Mouse (Mus musculus) hindbrain, embryonic 12.5 days (tissue): Measurements from ENCODE around the gene Brd3os. TPM values are rescaled to one million over a fixed set of nuclear protein-coding genes. Genes with fewer than 3 reads are reported as not detected.

ENCODE experiments used
- ATAC-seq: fragments of 200-750 bp; cut with Nextera tagmentation; 2 replicates; pipeline ENCODE4 v1.8.0; 2017; ENCODE audit warnings: moderate TSS enrichment; ENCODE audit not compliant: low FRiP score
- H3K27ac ChIP-seq: fragments of 300-500 bp; sonication (generic); 2 replicates; pipeline ENCODE4 v1.5.1; 2016; ENCODE audit warnings: mild to moderate bottlenecking
- H3K27me3 ChIP-seq: fragments of 300-500 bp; sonication (generic); 2 replicates; pipeline ENCODE4 v1.6.1; 2016; ENCODE audit warnings: mild to moderate bottlenecking
- H3K36me3 ChIP-seq: fragments of 300-500 bp; sonication (generic); 2 replicates; pipeline ENCODE4 v1.6.1; 2016; ENCODE audit warnings: mild to moderate bottlenecking
- H3K4me1 ChIP-seq: fragments of 300-500 bp; sonication (generic); 2 replicates; pipeline ENCODE4 v1.6.1; 2016
- H3K4me2 ChIP-seq: fragments of 300-500 bp; sonication (generic); replicated peaks from 2 replicates; pipeline ENCODE4 v1.6.1; 2016; ENCODE audit warnings: mild to moderate bottlenecking
- H3K4me3 ChIP-seq: fragments of 300-500 bp; sonication (generic); 2 replicates; pipeline ENCODE4 v1.5.1; 2016; ENCODE audit warnings: mild to moderate bottlenecking
- H3K9ac ChIP-seq: fragments of 300-500 bp; sonication (generic); 2 replicates; pipeline ENCODE4 v1.6.1; 2016; ENCODE audit warnings: mild to moderate bottlenecking, moderate library complexity
- H3K9me3 ChIP-seq: fragments of 300-500 bp; sonication (generic); replicated peaks from 2 replicates; pipeline ENCODE4 v1.6.1; 2016; ENCODE audit warnings: mild to moderate bottlenecking
- WGBS: fragments of 180-500 bp; shearing (Covaris S2); methylation state at CpG from one replicate; pipeline ENCODE4 v1.1.7; 2016; 5-methylcytosine and 5-hydroxymethylcytosine counted together
- polyA plus RNA-seq: library from polyadenylated mRNA; unstranded; fragments of >200 nt; fragmentation: Nextera tagmentation; extraction: Ambion mirVana; gene quantifications from 2 replicates; pipeline ENCODE4 v1.2.1, GENCODE M21; 2016

The Brd3os gene
- 18.9 and 19.3 TPM in 2 replicates for polyA plus RNA-seq

DNA sequence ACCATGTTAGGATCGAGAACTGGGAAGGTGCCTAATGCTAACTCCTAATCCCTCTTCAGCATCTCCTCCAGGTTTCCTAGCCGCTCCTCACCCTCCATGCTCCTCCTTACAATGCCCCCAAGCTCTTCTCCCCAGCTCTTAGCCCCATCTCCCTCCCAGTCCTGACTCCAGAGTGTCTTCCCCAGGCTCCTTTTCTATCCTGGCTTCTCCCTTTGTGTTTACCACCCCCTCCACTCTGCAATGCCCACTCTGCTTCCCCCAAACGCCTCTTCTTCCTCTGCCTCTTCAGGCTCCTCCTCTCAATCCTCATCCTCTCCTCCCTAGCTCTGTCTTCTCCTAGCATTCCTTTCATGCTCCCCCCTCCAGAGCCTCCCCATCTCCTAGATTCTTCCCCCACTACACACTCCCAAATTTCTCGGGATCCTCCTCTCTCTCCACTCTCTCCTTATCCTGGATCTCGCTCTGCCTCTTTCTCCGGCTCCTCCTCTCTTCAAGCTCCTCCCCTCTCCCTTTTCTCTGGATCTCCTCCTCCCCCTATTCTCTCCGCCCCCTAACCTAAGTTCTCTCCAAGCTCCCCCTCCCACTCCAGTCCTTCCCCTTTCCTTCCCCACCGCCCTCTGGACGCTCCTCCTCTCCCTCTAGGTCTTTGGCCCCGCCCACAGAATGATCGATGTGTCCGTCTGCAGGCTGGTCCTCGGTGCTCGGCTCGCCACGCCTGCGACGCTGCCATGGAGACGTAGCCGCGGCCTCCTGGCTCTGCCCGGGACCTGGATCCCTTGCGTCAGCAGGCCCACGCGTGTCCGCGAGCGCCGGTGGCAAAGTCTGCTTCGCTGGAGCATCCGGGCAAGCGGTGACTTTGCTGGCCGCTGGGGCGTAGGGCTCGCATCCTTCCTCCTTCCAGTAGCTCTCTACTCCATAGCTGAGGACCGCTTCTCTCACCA is at the start of gene Brd3os:
Gene Brd3os (plus strand): TSS at position 558 of the 941 bp plus-strand sequence.
- Histone ChIP-seq H3K4me3 (peak within 1 kb of the TSS; percentile 67), H3K9me3 (no peaks in the 10 kb centered on the region), H3K4me1 (peaks cover 15% of the 10 kb centered on the region), H3K4me2 (peak within 1 kb of the TSS; percentile 78), H3K27me3 (no peaks in the 10 kb centered on the region), H3K9ac (peak within 1 kb of the TSS; percentile 76), H3K27ac (peak within 1 kb of the TSS; percentile 78), H3K36me3 (peaks cover 21% of the 10 kb centered on the region)
- WGBS = under 1% methylated on average over 36 of the region's 36 CpGs
- peak; percentile 91 for ATAC-seq

GRCm38 (mm10) chr2:27394158-27394832 is 47.8 kb upstream of the Brd3os start:
- no peak overlapping the region for H3K27ac ChIP-seq
- 60% methylated on average over 10 of the region's 10 CpGs for WGBS
- peaks cover 81% of the 10 kb centered on the region for H3K4me1 ChIP-seq
- no peaks in the 10 kb centered on the region for H3K27me3 ChIP-seq
- H3K9ac ChIP-seq = no peak overlapping the region
- ATAC-seq = no peak
- H3K9me3 ChIP-seq = no peaks in the 10 kb centered on the region
- no peak overlapping the region for H3K4me3 ChIP-seq
- no peak overlapping the region for H3K4me2 ChIP-seq
- H3K36me3 ChIP-seq = 0 out of 2 replicates have a peak, but pooled peaks cover 3% of the 10 kb centered on the region

GRCm38 (mm10) chr2:27396656-27397440 is 45.3 kb upstream of the Brd3os start:
- Histone ChIP-seq H3K27ac (peak overlapping the region; percentile 52; the same call in 1 of the 2 replicates), H3K4me3 (no peak overlapping the region), H3K36me3 (0 out of 2 replicates have a peak, but pooled peaks cover 6% of the 10 kb centered on the region), H3K9me3 (no peaks in the 10 kb centered on the region), H3K4me2 (no peak overlapping the region), H3K9ac (no peak overlapping the region; the same call in 1 of the 2 replicates), H3K4me1 (peaks cover 56% of the 10 kb centered on the region), H3K27me3 (no peaks in the 10 kb centered on the region)
- no peak for ATAC-seq
- WGBS = 66% methylated on average over 17 of the region's 17 CpGs

GRCm38 (mm10) chr2:27400083-27400482 is 42.0 kb upstream of the Brd3os start:
- 93% methylated on average over 2 of the region's 2 CpGs for WGBS
- H3K27ac ChIP-seq = no peak overlapping the region
- no peak overlapping the region for H3K4me2 ChIP-seq
- no peaks in the 10 kb centered on the region for H3K9me3 ChIP-seq
- H3K4me1 ChIP-seq = peaks cover 43% of the 10 kb centered on the region
- ATAC-seq = no peak
- no peak overlapping the region for H3K4me3 ChIP-seq
- 0 out of 2 replicates have a peak, but pooled peaks cover 6% of the 10 kb centered on the region for H3K36me3 ChIP-seq
- H3K27me3 ChIP-seq = no peaks in the 10 kb centered on the region
- H3K9ac ChIP-seq = no peak overlapping the region

GRCm38 (mm10) chr2:27401544-27401943 is 40.6 kb upstream of the Brd3os start:
- H3K27ac ChIP-seq = no peak overlapping the region
- peaks cover 42% of the 10 kb centered on the region for H3K4me1 ChIP-seq
- no peak for ATAC-seq
- whole genome bisulfite sequencing = 85% methylated on average over 2 of the region's 2 CpGs
- no peak overlapping the region for H3K4me3 ChIP-seq
- no peaks in the 10 kb centered on the region for H3K27me3 ChIP-seq
- H3K9me3 ChIP-seq = no peaks in the 10 kb centered on the region
- 0 out of 2 replicates have a peak, but pooled peaks cover 6% of the 10 kb centered on the region for H3K36me3 ChIP-seq
- no peak overlapping the region for H3K9ac ChIP-seq
- no peak overlapping the region for H3K4me2 ChIP-seq

DNA sequence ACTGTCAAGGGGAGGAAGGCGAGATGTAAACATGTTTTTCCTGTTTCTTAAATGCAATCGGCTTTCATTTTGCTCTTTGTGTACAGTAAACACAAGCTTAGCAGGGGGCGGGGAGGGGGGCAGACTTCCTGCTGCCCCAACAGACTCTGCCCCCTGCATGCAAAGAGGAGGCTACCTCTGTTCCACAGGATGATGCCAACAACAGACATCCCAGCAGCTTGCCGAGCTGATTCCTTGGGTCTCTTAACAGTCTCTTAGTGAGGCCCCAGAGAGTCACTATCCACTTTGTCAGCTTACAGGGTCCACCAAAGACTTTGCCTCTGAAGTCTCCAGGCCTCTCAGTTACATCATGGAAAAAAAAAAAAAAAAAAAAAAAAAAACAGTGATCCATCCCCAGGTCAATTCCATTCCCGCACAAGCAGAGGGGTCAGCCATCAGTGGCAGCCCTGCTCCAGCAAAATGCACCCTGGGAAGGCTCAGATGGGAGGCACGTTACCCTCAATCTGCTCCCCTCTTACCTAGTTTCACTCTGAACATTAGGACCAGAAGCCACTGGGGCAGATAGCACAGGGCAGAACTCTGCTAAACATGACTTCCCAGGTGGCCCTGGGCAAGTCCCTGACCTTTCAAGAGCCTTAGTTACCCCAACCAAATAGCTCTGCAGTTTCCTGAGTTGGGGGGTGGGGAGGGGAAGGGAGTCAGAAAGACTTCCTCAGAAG is 37.6 kb upstream of the Brd3os start:
- H3K27ac ChIP-seq = no peak overlapping the region
- H3K27me3 ChIP-seq = no peaks in the 10 kb centered on the region
- 0 out of 2 replicates have a peak, but pooled peaks cover under 1% of the 10 kb centered on the region for H3K36me3 ChIP-seq
- no peak overlapping the region for H3K9ac ChIP-seq
- no peaks in the 10 kb centered on the region for H3K9me3 ChIP-seq
- peaks cover 55% of the 10 kb centered on the region for H3K4me1 ChIP-seq
- no peak overlapping the region for H3K4me2 ChIP-seq
- WGBS = 48% methylated on average over 6 of the region's 6 CpGs
- no peak overlapping the region for H3K4me3 ChIP-seq
- ATAC-seq = no peak

DNA sequence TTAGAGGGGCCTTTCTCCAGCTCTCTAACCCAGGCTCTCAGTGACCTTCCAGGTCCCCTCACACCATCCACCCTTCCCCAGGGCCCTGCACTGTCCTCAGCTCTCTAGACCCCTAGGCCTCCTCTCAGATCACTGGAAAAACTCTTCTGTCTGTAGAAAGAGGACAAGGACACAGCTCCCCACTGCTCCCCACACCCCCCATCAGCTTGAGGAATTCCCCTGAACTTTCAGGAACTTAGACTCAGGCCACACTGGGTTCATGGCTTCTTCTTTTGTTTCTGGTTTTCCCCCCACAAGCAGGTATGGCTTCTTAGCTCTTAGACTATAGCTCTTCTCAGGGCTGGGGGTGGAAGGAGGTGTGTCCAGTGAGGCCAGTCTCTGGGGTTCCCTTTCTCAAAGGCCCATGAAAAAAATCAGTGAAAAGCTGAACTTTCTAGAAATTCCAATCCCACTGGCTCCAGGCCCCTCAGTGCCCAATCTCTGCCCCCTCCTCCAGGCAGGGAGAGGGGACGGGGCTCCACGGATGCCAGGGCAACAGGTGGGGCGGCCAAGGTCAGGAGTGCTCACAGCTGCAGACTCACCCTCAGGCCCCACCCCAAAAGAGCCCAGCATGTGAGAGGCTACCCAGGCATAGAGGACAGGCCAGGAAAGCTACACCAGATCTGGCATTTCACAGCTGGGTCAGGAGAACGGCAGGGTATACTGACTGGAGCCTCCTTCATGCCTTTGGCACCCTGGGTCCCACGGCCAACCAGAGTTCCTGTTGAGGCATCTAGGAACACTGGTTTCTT is 36.8 kb upstream of the Brd3os start:
- Histone ChIP-seq H3K9ac (no peak overlapping the region), H3K9me3 (no peaks in the 10 kb centered on the region), H3K27me3 (no peaks in the 10 kb centered on the region), H3K4me2 (no peak overlapping the region), H3K4me3 (no peak overlapping the region), H3K27ac (no peak overlapping the region), H3K36me3 (no peaks in the 10 kb centered on the region), H3K4me1 (peaks cover 58% of the 10 kb centered on the region)
- WGBS = 42% methylated on average over 5 of the region's 5 CpGs
- no peak for ATAC-seq

- H3K9me3 ChIP-seq = no peaks in the 10 kb centered on the region
- no peak overlapping the region for H3K4me3 ChIP-seq
- no peaks in the 10 kb centered on the region for H3K36me3 ChIP-seq
- 90% methylated on average over 5 of the region's 5 CpGs for WGBS
- no peak overlapping the region for H3K4me2 ChIP-seq
- peaks cover 70% of the 10 kb centered on the region for H3K4me1 ChIP-seq
- H3K27me3 ChIP-seq = no peaks in the 10 kb centered on the region
- no peak overlapping the region for H3K9ac ChIP-seq
- no peak for ATAC-seq
- H3K27ac ChIP-seq = no peak overlapping the region
Observed at GRCm38 (mm10) chr2:27406928-27407327, 35.2 kb upstream of the Brd3os start.

DNA sequence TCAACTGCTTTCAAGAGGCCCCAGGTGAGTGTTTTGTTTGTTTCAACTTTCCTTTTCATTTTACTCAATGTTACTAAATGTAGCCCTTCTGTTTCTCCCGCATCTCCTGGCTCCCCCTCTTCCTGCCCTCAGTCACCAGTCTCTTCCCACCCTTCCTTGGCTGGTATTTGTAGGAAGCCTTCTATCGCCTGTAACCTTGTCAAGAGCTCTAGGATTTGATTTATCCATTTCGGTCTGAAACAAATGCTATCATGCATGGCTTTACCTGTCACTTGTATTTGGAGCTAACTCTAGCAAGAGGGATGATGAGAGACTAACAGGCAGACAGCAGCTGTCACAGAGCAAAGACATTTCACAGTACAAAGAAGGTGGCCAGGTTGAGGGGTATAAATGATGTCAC is 33.9 kb upstream of the Brd3os start:
- Histone ChIP-seq H3K4me2 (no peak overlapping the region), H3K4me1 (peaks cover 82% of the 10 kb centered on the region), H3K9me3 (no peaks in the 10 kb centered on the region), H3K9ac (no peak overlapping the region), H3K27ac (no peak overlapping the region), H3K27me3 (no peaks in the 10 kb centered on the region), H3K4me3 (no peak overlapping the region), H3K36me3 (no peaks in the 10 kb centered on the region)
- no peak for ATAC-seq
- WGBS = 82% methylated on average over 3 of the region's 3 CpGs

DNA sequence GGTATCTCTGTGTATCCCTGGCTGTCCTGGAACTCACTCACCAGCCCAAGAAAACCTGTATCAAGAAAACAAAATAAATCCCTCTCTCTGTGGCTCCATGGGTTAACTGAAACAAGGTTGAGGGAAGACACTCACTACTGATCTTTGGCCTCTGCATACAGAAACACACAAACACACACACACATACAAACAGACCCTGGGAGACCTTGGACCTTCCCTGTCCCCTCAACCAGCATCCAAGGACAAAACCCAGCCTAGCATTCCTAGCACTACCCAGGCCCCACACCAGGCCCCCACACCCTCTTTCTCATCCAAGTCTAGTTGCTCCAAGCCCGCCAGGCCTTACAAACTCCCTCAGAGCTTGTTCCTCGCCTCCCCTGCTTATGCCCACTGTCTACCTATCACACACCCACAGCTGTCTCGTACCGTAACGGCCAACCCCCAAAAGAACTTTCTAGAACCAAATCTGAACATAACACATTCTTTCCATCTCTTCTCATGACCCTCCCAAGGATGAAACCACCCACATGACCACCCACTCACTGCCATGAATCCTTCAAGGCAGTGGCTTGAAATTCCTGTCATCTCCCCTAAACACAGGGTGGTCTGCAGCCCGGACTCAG is 31.5 kb upstream of the Brd3os start:
- no peak overlapping the region for H3K9ac ChIP-seq
- H3K4me3 ChIP-seq = no peak overlapping the region
- 81% methylated on average over 6 of the region's 6 CpGs for WGBS
- no peak overlapping the region for H3K4me2 ChIP-seq
- no peaks in the 10 kb centered on the region for H3K27me3 ChIP-seq
- peaks cover 83% of the 10 kb centered on the region for H3K4me1 ChIP-seq
- H3K36me3 ChIP-seq = no peaks in the 10 kb centered on the region
- H3K27ac ChIP-seq = no peak overlapping the region
- H3K9me3 ChIP-seq = no peaks in the 10 kb centered on the region
- no peak for ATAC-seq
